Mouse (Mus musculus): ENCODE measurements around the gene Gm7544.
"Not testable (repeated sequence)": the region's sequence is repeated elsewhere in the genome, so short reads cannot be mapped to it uniquely, and the experiment has no call there.

Gm7544 gene

GRCm38 (mm10) chr1:82924650-82925049 is 31.2 kb downstream of the Gm7544 start, which contains the start of gene A030014E15Rik:
A030014E15Rik (plus strand) TSS chr1:82924917.
- no peak for DNase-seq (ENCODE audit: low spot score in 2 of 2)

- DNase-seq (ENCODE audit: low spot score in 2 of 2) = not testable (repeated sequence)
These were observed 42.4 kb downstream of the Gm7544 start for GRCm38 (mm10) chr1:82913434-82913833.

- no peak for DNase-seq (ENCODE audit: low spot score in 2 of 2)
These were observed 42.8 kb downstream of the Gm7544 start, which contains the start of gene A030005L19Rik for GRCm38 (mm10) chr1:82913025-82913424. A030005L19Rik (plus strand) TSS chr1:82913325.

- no peak for DNase-seq (ENCODE audit: low spot score in 2 of 2)
These were observed 49.9 kb downstream of the Gm7544 start for GRCm38 (mm10) chr1:82905886-82906285.

Measured in left cerebral cortex, adult 9 months (tissue).